Mouse (Mus musculus) heart, embryonic 11.5 days (tissue): ENCODE data around the gene Pigt. TPM values are rescaled to one million over a fixed set of nuclear protein-coding genes. Genes with fewer than 3 reads are reported as not detected.

ENCODE experiments used
- ATAC-seq: fragments of 200-750 bp; cut with Nextera tagmentation; replicated peaks from 2 replicates; pipeline ENCODE4 v1.8.0; 2017; ENCODE audit warnings: moderate library complexity; ENCODE audit not compliant: insufficient number of reproducible peaks, low FRiP score, low TSS enrichment
- H3K27ac ChIP-seq: fragments of 300-500 bp; sonication (generic); 2 replicates; pipeline ENCODE4 v1.5.1; 2014; ENCODE audit warnings: mild to moderate bottlenecking, low read depth, low read length
- H3K27me3 ChIP-seq: fragments of 300-500 bp; sonication (generic); 2 replicates; pipeline ENCODE4 v1.6.1; 2014; ENCODE audit warnings: mild to moderate bottlenecking, low read length, mixed read lengths; ENCODE audit not compliant: control insufficient read depth, insufficient read depth
- H3K36me3 ChIP-seq: fragments of 300-500 bp; sonication (generic); 2 replicates; pipeline ENCODE4 v1.6.1; 2014; ENCODE audit warnings: mild to moderate bottlenecking, low read length, moderate library complexity, mixed read lengths; ENCODE audit not compliant: control insufficient read depth, insufficient read depth
- H3K4me1 ChIP-seq: fragments of 300-500 bp; sonication (generic); 2 replicates; pipeline ENCODE4 v1.6.1; 2014; ENCODE audit warnings: low read length; ENCODE audit not compliant: control insufficient read depth, insufficient read depth
- H3K4me2 ChIP-seq: fragments of 300-500 bp; sonication (generic); 2 replicates; pipeline ENCODE4 v1.6.1; 2014; ENCODE audit warnings: mild to moderate bottlenecking, moderate library complexity
- H3K4me3 ChIP-seq: fragments of 300-500 bp; sonication (generic); 2 replicates; pipeline ENCODE4 v1.5.1; 2014; ENCODE audit warnings: low read depth, low read length
- H3K9ac ChIP-seq: fragments of 300-500 bp; sonication (generic); 2 replicates; pipeline ENCODE4 v1.6.1; 2014; ENCODE audit warnings: mild to moderate bottlenecking, low read depth, low read length, moderate library complexity
- H3K9me3 ChIP-seq: fragments of 300-500 bp; sonication (generic); replicated peaks from 2 replicates; pipeline ENCODE4 v1.6.1; 2016; ENCODE audit warnings: low read length; ENCODE audit not compliant: control insufficient read depth
- WGBS: fragments of 180-500 bp; shearing (Covaris S2); extraction: QIAGEN DNeasy Blood & Tissue Kit; methylation state at CpG from one replicate; pipeline ENCODE4 v1.1.7; 2014; ENCODE audit not compliant: insufficient replicate concordance; 5-methylcytosine and 5-hydroxymethylcytosine counted together
- polyA plus RNA-seq: library from polyadenylated mRNA; unstranded; fragments of >200 nt; fragmentation: Nextera tagmentation; extraction: Ambion mirVana; gene quantifications from 2 replicates; pipeline ENCODE4 v1.2.1, GENCODE M21; 2014

Gene Pigt
- 63.0 and 66.0 TPM in 2 replicates for polyA plus RNA-seq

DNA sequence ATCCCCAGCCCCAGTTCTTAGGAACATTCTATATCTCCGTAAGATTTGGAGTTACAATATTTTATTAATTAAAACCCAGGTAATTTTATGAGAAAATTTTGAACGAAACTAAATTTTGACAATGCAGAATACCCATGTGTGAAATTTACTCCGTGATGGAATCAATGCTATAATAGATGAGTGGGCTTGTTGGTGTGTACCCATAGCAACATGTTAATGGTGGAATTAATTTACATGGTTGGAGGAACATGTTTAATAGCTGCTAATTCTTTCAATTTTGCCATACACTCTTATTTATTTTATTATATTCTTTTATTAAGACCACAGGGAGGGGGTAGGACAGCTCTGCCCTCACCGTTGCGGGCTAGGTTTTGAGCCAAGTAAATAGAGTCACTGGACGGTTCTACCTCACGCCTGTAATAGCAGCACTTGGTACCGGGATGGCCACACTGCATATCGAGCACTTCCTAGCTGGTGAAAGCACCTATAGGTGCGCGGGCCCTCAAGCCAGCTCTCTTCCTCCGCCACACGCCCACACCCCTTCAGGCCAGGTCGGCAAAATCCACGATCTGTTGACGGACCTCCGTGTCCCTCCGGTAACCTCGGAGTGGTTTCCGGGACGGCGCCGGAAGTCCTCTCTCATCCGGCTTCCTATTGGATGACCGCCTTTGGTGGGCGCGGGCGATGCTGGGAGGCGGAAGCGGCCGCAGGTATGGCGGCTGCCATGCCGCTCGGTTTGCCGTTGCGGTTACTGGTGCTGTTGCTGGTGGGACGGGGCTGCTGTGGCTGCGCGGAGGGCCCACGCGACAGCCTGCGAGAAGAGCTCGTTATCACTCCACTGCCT lies at the start of gene Pigt:
Gene Pigt (plus strand): TSS at position 674 of the 844 bp plus-strand sequence.
- WGBS = 3% methylated on average over 43 of the region's 43 CpGs
- H3K27me3 ChIP-seq = no peaks in the 10 kb centered on the region
- H3K36me3 ChIP-seq = peaks cover 10% of the 10 kb centered on the region
- H3K27ac ChIP-seq = peak within 1 kb of the TSS; percentile 22; the same call in 1 of the 2 replicates
- H3K9ac ChIP-seq = peak within 1 kb of the TSS; percentile 77
- peak; percentile 81 for ATAC-seq
- no peaks in the 10 kb centered on the region for H3K9me3 ChIP-seq
- peaks cover 6% of the 10 kb centered on the region for H3K4me1 ChIP-seq
- H3K4me3 ChIP-seq = peak within 1 kb of the TSS; percentile 74
- H3K4me2 ChIP-seq = peak within 1 kb of the TSS; percentile 98

- Histone ChIP-seq H3K4me2 (no peak overlapping the region), H3K27me3 (no peaks in the 10 kb centered on the region), H3K4me1 (peaks cover 15% of the 10 kb centered on the region), H3K36me3 (no peaks in the 10 kb centered on the region), H3K27ac (no peak overlapping the region), H3K4me3 (no peak overlapping the region), H3K9ac (no peak overlapping the region), H3K9me3 (no peaks in the 10 kb centered on the region)
- no peak for ATAC-seq
- 89% methylated on average over 1 of the region's 1 CpGs for WGBS
These were observed 49.2 kb upstream of the Pigt start for GRCm38 (mm10) chr2:164448140-164448539.

GRCm38 (mm10) chr2:164448921-164449320 lies 48.4 kb upstream of the Pigt start:
- ATAC-seq = no peak
- no peak overlapping the region for H3K27ac ChIP-seq
- WGBS = 69% methylated on average over 5 of the region's 5 CpGs

DNA sequence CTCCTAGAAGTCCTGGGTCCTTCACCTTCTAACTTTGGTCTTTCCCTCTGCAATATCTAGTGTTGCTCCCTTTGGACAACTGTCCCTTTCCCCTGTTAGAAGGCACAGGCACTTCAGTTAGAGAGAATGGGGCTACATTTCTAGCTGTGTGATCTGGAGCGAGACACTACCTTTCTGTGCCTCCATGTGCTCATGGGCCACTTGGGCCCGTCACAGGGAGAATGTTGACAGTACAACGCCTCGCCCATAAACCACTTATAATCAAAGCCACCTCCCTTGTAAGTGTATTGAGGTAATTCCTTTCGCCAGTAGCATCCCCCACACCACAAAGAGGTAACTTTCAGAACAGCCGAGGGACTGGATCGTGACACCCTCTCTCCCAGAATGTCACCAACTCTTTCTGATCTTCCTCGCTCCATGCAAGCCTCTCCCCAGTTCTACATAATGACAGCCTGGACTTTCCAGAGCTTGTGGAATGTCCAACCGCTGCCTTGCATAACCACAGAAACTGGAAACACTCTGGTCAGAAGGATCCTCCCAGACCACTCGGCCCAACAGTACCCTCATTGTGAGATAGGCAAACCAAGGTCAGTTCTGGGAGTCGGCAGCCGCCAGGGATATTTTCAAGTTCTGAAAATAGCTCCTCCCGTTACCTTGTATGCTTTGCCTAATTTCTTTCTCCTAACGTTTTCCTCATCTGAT lies 47.8 kb upstream of the Pigt start:
- no peak overlapping the region for H3K4me3 ChIP-seq
- H3K9ac ChIP-seq = no peak overlapping the region
- no peak overlapping the region for H3K4me2 ChIP-seq
- H3K4me1 ChIP-seq = peaks cover 15% of the 10 kb centered on the region
- no peaks in the 10 kb centered on the region for H3K27me3 ChIP-seq
- peak overlapping the region; percentile 7; the same call in 1 of the 2 replicates for H3K27ac ChIP-seq
- no peaks in the 10 kb centered on the region for H3K36me3 ChIP-seq
- ATAC-seq = no peak
- no peaks in the 10 kb centered on the region for H3K9me3 ChIP-seq
- WGBS = 55% methylated on average over 14 of the region's 14 CpGs

More at GRCm38 (mm10) chr2:164448921-164449320, 48.4 kb upstream of the Pigt start:
- Histone ChIP-seq H3K4me1 (peaks cover 15% of the 10 kb centered on the region), H3K4me2 (no peak overlapping the region), H3K36me3 (no peaks in the 10 kb centered on the region), H3K4me3 (no peak overlapping the region), H3K9ac (no peak overlapping the region), H3K27me3 (no peaks in the 10 kb centered on the region), H3K9me3 (no peaks in the 10 kb centered on the region)

- WGBS = 41% methylated on average over 13 of the region's 13 CpGs
- H3K36me3 ChIP-seq = no peaks in the 10 kb centered on the region
- H3K9ac ChIP-seq = no peak overlapping the region
- no peak overlapping the region for H3K4me3 ChIP-seq
- no peak overlapping the region for H3K27ac ChIP-seq
- no peak for ATAC-seq
- H3K4me1 ChIP-seq = peaks cover 27% of the 10 kb centered on the region
- H3K4me2 ChIP-seq = peak overlapping the region; percentile 19; the same call in 1 of the 2 replicates
- H3K9me3 ChIP-seq = no peaks in the 10 kb centered on the region
- no peaks in the 10 kb centered on the region for H3K27me3 ChIP-seq
These were observed 45.2 kb upstream of the Pigt start for GRCm38 (mm10) chr2:164452000-164452676.

- Histone ChIP-seq H3K27me3 (no peaks in the 10 kb centered on the region), H3K9me3 (no peaks in the 10 kb centered on the region), H3K4me2 (no peak overlapping the region), H3K27ac (0 out of 2 replicates have a peak overlapping the region, but pooled peaks have one; percentile 24), H3K4me3 (no peak overlapping the region), H3K4me1 (peaks cover 27% of the 10 kb centered on the region), H3K36me3 (no peaks in the 10 kb centered on the region), H3K9ac (no peak overlapping the region)
- 46% methylated on average over 14 of the region's 14 CpGs for WGBS
- ATAC-seq = no peak
These were observed 44.1 kb upstream of the Pigt start for GRCm38 (mm10) chr2:164453047-164453757.

- no peaks in the 10 kb centered on the region for H3K9me3 ChIP-seq
- no peak overlapping the region for H3K4me2 ChIP-seq
- ATAC-seq = no peak
- H3K36me3 ChIP-seq = no peaks in the 10 kb centered on the region
- WGBS = 59% methylated on average over 7 of the region's 7 CpGs
- no peak overlapping the region for H3K9ac ChIP-seq
- H3K4me3 ChIP-seq = no peak overlapping the region
- no peak overlapping the region for H3K27ac ChIP-seq
- peaks cover 24% of the 10 kb centered on the region for H3K4me1 ChIP-seq
- no peaks in the 10 kb centered on the region for H3K27me3 ChIP-seq
These were observed 43.3 kb upstream of the Pigt start for GRCm38 (mm10) chr2:164453887-164454500.
